Mouse (Mus musculus) heart, adult 8-10 months (tissue): Measurements from ENCODE around the gene Dbh. TPM values are rescaled to one million over a fixed set of nuclear protein-coding genes. Genes with fewer than 3 reads are reported as not detected.

Source experiments
- DNase-seq: peaks from one replicate; pipeline ENCODE4 v3.0.0; 2022; ENCODE audit warnings: low spot score
- total RNA-seq, 4 experiments: library from RNA; stranded (reverse); gene quantifications; 2 replicates each; pipeline ENCODE4 v1.2.4; 2022

The Dbh gene
- total RNA-seq, 4 experiments from 2014 or later, result 1.5 to 3.4 (median 1.8) TPM

DNA sequence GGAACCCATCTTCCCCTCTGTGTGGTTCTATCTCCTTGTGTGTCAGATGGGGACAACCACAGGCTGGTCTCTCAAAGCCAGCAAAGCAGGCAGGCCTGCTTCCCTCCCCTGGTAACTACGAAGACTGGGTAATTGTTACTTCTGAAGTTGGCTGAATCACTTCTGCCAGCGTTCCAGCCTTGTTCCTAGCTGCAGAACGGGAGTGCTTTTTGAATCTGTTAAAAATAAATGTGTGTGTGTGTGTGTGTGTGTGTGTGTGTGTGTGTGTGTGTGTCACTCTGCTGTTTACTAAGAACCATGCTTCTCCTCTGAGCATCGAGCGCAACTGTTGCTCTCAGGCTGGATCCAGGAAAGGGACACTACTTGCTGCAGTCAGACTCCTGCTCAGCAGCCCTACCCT is 1.2 kb upstream of the Dbh start:
- DNase-seq, result no peak

- no peak for DNase-seq
These were observed 1.0 kb downstream of the Dbh start for GRCm38 (mm10) chr2:27166074-27166473.

- no peak for DNase-seq
These were observed 2.0 kb downstream of the Dbh start for GRCm38 (mm10) chr2:27166999-27167398.

DNA sequence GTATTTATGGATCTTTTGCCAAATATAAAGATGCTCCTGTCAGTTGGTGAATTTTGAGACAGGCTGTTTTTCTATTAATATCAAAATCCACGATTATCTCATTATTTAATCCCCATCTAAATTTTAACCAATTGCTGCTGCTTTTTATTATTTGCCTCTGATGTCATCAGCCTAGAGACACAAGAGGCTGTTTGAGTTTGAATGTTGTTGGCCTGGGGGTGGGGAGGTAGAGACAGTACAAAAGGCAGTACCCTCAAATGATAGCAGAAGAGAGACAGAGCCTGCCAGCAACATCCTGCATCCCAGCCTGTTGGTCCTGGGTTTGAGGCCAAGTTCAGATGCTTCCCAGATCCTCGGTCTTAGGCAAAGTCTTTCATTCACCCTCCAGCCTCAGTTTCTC is 9.2 kb downstream of the Dbh start:
- no peak for DNase-seq

DNA sequence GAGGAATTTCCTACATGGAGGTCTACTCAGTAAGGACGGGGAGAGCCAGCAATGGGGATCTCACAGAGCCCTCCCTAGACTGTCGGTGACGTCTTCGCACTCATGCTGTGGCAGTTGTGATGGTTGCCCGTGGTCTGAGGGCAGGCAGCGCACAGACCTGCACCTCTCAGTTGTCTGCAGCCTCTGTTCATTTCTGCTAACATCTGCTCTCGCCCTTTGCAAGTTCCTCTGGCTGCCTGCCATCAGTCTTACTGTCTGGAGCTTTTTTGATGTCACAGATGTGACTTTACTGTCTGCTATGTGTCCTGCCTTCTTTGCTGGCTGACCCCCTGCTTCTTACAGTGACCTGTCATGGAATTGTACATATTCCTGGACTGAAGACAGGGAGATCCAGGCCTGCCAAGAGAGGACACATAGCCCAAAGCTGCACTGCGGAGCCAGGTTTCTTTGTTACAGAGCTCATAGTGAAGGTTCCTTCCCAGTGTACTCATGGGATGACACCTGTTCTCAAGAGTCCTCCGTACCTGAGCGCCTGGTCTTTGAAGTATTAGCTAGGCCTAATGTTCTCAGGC is 10.7 kb downstream of the Dbh start:
- no peak for DNase-seq

DNA sequence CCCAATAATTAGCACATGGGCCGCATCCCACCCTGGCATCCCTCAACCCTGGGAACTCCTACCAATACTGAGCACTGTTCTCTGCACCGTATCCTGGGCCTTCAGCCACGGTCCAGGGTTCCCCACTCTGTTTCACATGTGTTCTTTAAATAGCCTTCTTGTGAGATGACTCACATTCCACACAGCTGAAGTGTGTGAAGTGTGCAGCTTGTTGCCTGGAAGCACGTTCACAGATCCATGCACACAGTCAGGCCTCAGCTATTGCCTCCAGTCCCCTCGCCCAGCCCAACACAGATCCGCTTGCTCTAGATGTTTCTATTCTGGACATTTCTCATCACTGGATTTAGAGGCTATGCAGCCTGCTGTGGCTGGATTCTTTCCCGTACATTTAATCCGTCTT is 14.1 kb downstream of the Dbh start:
- DNase-seq, result no peak

DNA sequence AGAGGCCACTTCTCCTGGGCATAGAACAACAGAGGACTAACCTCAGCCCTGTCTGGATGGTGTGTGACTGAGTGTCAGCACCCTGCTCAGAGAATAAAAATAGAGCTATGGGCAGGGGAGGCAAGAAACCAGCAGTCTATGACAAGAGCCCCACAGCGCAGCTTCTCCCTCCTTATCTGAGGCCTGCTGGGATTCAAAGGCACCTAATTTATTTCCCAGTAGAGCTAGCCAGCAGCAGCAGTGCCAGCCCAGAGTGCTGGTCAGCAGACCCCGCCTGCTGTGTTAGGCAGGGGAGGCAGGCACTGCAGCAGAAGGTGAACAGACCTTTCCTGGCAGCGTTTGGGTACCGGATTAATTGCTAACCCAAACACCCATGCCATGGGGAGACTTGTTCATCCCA is 16.9 kb downstream of the Dbh start:
- DNase-seq, result peak; percentile 54

DNA sequence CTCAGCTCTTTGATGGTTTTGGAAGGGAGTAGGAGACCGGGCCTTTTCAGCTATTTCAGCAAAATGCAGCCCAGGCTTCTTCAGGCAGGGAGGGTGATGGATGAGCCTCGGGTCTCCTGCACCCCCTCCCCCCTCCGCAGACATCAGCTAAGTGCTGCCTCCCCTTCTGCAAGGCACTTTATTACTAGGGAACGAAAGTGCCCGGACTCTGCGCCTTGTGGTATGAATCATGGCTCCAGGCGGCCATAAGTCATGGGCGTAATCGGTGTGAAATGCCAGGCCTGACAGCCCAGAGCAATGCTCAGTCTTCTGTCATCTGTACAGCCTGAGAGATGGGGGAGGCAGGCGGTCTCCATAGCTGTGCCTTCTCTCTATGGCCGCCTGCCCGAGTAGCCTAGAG is 18.7 kb downstream of the Dbh start:
- DNase-seq, result no peak

GRCm38 (mm10) chr2:27187531-27187930 is 22.5 kb downstream of the Dbh start:
- DNase-seq, result no peak

DNA sequence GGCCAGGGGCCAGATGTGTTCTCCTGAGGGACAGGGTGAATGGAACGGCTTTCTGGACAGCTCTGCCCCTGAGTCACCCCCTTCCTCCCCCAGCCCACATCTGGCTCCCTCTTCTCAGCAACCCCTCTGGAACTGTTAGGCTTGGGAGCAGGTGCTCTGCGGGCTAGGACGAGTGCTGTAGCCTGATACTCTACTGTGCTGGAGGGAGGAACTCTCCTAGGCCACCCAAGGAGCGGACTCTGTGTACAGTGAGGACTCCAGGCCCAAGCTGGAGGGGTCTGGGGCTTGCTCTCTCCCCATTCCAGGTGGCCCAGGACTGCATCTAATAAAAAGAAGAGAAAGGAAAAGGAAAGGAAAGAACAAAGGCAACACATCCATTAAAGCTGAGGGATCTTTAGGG is 25.0 kb downstream of the Dbh start:
- no peak for DNase-seq

DNA sequence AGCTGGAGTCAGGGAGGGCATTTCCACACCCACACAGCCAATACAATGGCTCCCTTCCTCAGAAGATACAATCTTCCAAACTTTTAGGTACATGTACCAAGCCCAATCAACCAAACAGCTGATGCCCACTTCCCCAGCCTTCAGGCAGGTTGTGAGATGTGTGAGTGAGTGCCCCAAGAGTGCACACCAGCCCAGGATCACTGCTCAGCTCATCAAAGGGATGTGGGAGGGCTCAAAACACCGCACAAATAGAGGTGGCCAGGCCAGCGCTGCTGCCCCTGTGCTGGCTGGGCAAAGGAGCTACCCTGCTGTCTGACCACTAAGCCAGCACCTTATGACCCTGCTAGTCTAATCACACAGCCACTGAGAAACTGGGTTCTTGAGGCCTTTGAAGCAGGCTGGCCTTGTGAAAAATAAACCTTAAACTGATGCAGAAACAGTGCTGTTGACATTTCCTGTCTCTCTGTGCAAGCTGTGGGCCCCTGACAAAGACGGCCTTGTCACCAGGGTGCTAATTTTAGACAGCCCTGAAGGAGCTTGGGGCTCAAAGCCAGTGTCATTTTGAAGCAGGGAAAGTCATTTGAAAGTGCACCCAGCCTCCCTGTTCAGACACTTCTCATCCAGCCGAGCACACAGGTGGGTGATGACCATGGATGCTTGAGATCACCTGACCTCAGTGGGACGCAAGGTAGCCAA is 33.7 kb downstream of the Dbh start:
- no peak for DNase-seq

DNA sequence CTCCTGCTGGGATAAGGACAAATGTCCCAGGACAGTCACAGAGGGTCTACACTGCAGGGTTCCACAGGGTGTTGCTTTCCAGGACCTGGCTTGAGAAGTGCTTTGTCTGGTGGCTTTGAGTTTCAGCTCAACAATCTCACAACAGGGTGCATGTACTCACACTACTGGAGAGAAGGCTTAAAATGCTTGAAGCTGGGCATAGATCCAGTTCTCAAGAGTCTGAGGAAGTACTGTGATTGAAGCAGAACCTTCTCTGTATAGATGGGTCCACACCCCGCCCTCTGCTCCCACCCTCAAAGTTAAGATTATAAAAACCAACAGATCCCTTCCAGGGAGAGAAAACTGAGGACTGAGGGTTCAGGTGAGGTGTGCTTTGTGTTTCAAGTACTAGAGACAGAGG is 35.6 kb downstream of the Dbh start:
- DNase-seq, result no peak

GRCm38 (mm10) chr2:27205666-27206065 is 40.6 kb downstream of the Dbh start:
- DNase-seq, result peak; percentile 63

- peak; percentile 85 for DNase-seq
These were observed 41.2 kb downstream of the Dbh start for GRCm38 (mm10) chr2:27206128-27206797.

GRCm38 (mm10) chr2:27207126-27207525 is 42.1 kb downstream of the Dbh start:
- DNase-seq, result peak; percentile 80

DNA sequence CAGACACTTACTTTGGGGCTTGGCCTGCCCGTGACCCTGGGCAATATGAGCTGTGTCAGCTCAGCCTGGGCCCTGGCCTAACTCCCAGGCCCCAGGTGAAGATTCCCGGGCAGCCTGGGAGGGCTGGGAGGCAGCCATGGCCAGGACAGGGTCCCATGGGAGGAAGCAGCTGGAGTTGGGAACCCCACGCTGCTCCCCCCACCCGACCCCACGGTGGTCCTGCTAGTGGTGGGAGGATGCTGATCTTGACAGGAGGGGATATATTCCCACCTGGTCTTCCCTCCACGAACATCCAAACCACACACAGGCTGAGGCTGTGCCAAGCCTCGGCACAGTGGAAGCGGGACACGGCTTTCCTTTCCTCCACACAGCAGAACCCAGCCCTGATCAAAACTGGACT is 44.3 kb downstream of the Dbh start:
- DNase-seq, result no peak

- DNase-seq, result peak; percentile 53
These were observed 44.8 kb downstream of the Dbh start for GRCm38 (mm10) chr2:27209816-27210215.

DNA sequence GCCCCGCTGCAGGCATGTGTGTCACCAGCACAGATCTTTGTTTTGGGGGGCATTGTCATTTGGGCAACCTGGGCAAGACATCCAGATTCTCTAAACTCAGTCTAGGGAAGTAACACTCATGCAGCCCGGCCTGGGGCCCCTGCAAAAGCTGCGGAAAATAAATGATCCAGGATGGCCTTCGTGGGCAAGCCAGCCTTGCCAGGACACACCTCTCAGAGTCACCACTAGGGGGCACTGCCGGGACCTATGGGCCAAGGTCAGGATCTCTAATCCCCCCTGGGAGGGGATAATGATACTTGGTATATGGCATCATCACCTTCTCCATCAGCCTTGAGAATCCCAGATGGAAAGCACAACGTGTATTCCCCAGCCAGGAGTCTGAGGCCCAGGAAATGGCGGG is 45.2 kb downstream of the Dbh start:
- no peak for DNase-seq

GRCm38 (mm10) chr2:27210676-27211210 is 45.7 kb downstream of the Dbh start:
- no peak for DNase-seq

DNA sequence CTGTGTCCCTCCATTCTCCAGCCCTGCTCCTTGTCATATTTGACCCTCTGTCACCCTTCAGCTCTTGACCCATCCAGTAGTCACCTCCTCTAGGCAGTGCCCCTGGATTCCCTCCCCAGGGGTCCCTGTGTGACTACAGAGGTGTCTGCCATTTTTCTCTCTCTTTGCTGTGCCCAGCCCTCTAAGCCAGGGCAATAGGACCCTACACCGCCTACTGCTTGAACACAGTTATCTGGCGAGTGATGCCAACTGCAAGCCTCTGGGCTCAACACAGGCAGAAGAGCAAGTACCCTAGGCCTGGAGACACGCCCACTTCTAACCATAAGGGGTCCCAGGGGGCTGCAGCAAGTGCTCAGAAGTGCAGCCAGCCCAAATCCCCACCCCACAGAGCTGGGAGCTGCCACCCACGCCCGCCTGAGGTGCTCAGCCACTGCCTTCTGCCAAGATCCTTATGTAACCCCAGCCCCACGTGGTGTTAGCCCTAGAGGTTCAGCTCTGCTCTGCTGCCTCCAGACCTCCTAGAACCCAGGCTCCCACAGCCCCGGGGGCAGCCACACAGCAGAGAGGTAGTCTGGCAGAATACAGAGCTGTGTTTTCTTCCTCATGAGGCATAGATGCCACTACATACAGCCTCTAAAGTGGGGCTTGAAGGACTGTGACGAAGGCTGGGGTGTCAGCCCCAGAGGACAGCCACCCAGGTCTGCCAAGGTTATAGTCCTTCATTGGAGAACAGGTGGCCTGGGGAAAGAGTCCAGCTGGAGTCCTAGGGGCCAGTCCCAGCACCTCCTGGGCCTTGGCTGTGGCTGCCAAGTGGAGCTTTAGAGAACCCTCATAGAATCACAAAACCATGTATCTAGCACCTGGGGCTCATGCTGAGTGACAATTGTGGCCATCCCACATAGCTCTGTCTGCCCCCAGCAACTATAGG is 47.2 kb downstream of the Dbh start:
- no peak for DNase-seq

DNA sequence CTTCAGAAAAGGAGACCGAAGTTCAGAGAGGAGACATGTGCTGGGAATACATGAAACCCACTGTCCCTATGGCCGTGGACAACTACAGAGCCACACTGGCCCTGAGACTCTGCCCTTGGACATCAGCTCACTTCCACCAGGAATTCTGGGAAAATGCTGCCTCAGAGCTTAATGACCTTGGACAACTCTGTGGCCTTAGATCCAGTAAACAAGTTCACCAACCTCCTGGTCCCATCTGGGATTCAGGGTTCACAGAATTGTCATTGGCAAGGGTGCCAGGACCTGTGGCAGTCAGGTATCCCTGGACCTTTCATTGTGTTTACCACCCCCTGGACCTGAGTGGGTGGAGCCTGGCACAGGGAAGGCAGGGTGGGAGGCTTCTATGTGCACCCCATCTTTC is 50.5 kb downstream of the Dbh start:
- DNase-seq, result no peak

DNA sequence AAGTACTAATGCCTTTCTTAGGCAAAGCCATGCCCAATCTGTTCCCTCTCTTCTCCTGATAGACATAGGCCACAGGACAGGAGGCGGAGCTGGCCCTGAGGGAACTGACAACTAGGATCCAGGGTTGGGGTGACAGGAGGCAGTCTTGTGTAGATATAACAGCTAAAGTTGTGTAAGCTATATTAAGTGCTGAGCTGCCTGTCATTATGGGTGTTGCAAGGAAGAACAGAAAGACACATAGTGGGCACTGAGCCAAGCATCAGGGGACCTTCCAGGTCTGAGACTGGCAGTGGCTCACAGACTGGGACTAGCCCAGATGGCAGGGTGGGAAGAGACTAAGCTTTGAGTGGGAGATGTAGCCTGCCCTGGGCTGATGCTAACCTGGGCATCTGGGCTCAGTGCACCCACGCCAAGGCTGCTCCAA is 53.1 kb downstream of the Dbh start:
- DNase-seq, result no peak
